Mouse (Mus musculus) left cerebral cortex, postnatal 25 days (tissue): ENCODE data around the gene Olfr177. TPM values are rescaled to one million over a fixed set of nuclear protein-coding genes. Genes with fewer than 3 reads are reported as not detected.

ENCODE experiments used
- DNase-seq, 2 experiments: peaks; one replicate each; pipeline ENCODE4 v3.0.0; 2022; ENCODE audit warnings: low spot score in 2 of 2, mixed read lengths in 1 of 2
- intact Hi-C: fragments of 180-260 bp; cut with DNase I; formaldehyde crosslinking; loops from one replicate; pipeline ENCODE4 v1.15.1; 2025
- total RNA-seq, 2 experiments: library from RNA; stranded (reverse); gene quantifications; 2 replicates each; pipeline ENCODE4 v1.2.3; 2021

Gene Olfr177
- not detected for total RNA-seq

GRCm38 (mm10) chr16:58874668-58875067 lies at the start of gene Olfr177:
TSS of gene Olfr177 (minus strand) at chr16:58874768.
- intact Hi-C loops = no loop called here

DNA sequence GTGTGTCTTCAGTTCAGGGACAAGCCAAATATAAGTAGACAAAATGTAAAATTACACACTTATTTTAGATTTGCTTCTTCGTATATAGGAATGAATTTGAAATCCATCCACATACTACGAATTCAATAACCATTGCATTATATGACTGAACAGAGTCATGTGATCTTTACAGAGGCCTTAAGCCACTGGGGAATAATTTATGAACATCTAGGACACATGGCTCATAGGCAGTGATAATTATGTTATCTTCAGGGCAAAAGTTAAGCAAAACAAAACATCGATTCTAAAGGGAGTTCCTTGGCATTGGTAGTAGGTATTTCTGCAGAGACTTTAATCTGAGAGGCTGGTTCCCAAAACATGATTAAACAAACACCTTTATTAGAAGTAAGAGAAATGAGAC lies 17.4 kb upstream of the Olfr177 start, which contains the start of gene Olfr178:
Gene Olfr178, minus strand, starts transcription at position 101 of the 400 bp plus-strand sequence.
- intact Hi-C loops = no loop called here
- no peak for DNase-seq

More at GRCm38 (mm10) chr16:58874668-58875067, at the start of gene Olfr177:
- DNase-seq = no peak

GRCm38 (mm10) chr16:58884416-58884815 lies 9.8 kb upstream of the Olfr177 start:
- peak; percentile 1 to 24 for DNase-seq
- intact Hi-C loops = no loop called here

DNA sequence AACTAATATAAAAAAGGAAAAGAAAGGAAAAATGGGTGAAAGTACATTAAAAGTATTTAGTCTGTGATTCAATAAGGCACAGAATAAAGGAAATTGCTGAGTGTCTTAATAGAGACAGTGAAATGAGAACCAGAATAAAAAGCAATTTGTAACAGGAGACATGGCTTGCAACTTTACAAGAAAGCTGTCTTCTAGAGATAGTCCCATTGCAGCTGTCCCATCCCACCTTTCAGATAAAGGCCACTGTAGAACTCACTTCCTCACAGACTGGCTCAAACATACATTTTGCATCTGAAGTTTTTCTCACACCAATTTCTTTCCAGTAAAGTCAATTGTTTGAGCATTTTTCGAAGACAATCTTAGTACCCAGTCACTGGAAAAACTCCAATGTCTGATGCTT lies 13.1 kb downstream of the Olfr177 start:
- intact Hi-C loops = no loop called here
- DNase-seq = no peak

DNA sequence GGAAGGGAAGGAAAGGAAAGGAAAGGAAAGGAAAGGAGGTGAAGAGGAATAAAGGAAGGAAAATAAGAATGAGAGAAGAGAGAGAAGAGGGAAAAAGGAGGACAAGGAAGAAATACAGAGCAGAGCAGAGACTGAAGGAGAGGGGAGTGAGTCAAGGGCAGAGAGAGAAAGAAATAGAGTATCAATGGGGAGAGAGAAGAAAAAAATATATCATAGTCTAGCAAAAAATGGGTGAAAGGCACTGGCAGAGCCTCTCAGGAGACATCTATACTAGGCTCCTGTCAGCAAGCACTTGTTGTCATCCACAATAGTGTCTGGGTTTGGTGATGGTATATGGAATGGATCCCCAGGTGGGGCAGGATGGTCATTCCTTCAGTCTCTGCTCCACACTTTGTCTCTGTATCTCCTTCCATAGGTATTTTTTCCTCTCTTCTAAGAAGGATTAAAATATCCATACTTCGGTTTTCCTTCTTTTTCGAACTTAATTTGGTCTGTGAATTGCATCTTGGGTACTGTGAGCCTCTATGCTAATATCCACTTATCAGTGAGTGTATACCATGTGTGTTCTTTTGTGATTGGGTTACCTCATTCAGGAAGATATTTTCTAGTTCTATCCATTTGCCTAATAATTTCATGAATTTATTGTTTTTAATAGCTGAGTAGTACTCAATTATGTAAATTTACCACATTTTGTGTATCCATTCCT lies 14.4 kb downstream of the Olfr177 start:
- DNase-seq = no peak
- intact Hi-C loops = no loop called here

DNA sequence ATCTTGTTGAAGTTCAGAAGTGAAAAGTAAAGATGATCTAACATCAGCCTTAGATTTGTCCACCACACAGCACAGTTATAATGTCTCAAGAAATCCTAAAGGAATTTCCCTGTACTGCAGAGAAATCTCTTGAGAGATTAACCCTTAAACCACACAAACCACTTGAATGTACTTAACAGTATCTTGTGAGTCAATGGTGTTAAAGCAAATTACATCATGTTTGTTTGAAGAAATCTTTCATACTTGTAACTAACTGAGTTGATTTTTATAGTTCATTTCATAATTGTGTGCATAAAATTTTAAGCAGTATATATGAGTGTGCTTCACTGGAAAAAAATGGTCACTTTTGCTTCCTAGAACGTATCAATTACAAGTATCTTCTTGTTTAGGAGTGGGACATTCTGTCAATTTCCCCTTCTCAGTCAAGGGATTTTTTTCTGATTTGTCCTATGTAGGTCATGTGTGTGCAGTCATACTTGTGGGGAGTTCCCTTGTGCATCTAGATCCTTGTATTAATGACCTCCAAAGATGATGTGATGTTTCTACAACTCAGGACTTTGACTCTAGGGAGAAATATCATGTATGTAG lies 47.7 kb downstream of the Olfr177 start, which contains the start of gene Olfr175-ps1:
Gene Olfr175-ps1, minus strand, starts transcription at position 51 of the 588 bp plus-strand sequence.
- intact Hi-C loops = no loop called here

More for the DNA sequence above, 47.7 kb downstream of the Olfr177 start, which contains the start of gene Olfr175-ps1:
- no peak for DNase-seq

Other genes starting within 250 kb of the Olfr177 start
- not detected for gene E330017A01Rik, start 236.0 kb downstream of the Olfr177 start, total RNA-seq
- gene Cpox, start 204.5 kb downstream of the Olfr177 start, total RNA-seq = 10 to 100 TPM; 40.2 to 40.4 TPM
- gene Gpr15, start 155.7 kb downstream of the Olfr177 start, total RNA-seq = not detected
- gene Cldnd1, start 146.9 kb downstream of the Olfr177 start, total RNA-seq = 100 to 1,000 TPM in 1 of 2 experiments, 10 to 100 TPM in 1; 96.8 to 103 TPM
- gene Olfr172, start 111.6 kb downstream of the Olfr177 start, total RNA-seq = not detected
- not detected for gene Olfr173, start 74.5 kb downstream of the Olfr177 start, total RNA-seq
- gene Olfr175-ps1, start 48.0 kb downstream of the Olfr177 start, total RNA-seq = not detected
- not detected for gene Olfr178, start 17.3 kb upstream of the Olfr177 start, total RNA-seq
- not detected for gene Olfr181, start 54.0 kb upstream of the Olfr177 start, total RNA-seq
- not detected for gene Olfr180, start 54.6 kb upstream of the Olfr177 start, total RNA-seq
- not detected for gene Olfr183, start 120.6 kb upstream of the Olfr177 start, total RNA-seq
- not detected for gene Olfr186, start 155.5 kb upstream of the Olfr177 start, total RNA-seq
- gene Olfr187, start 165.0 kb upstream of the Olfr177 start, total RNA-seq = not detected
- gene Olfr190, start 203.2 kb upstream of the Olfr177 start, total RNA-seq = not detected
- not detected for gene Olfr191, start 215.1 kb upstream of the Olfr177 start, total RNA-seq
- not detected for gene Olfr193, start 237.1 kb upstream of the Olfr177 start, total RNA-seq
- gene Olfr194, start 246.3 kb upstream of the Olfr177 start, total RNA-seq = not detected